Mouse (Mus musculus) G1E (cell line): Measurements from ENCODE around the gene Ssxa1.

Experiments
- CTCF ChIP-seq: IDR thresholded peaks from 2 replicates; pipeline ENCODE4 v1.5.1; 2012; ENCODE audit warnings: low read depth, low read length, inconsistent platforms, mixed read lengths
- GATA1 ChIP-seq: IDR thresholded peaks from 2 replicates; pipeline ENCODE4 v1.6.1; 2012; ENCODE audit warnings: borderline replicate concordance, low read length, inconsistent platforms, mixed read lengths
- POLR2AphosphoS5 ChIP-seq: IDR thresholded peaks from 2 replicates; pipeline ENCODE4 v1.6.1; 2012; ENCODE audit warnings: low read depth, low read length, inconsistent platforms; ENCODE audit not compliant: insufficient replicate concordance
- TAL1 ChIP-seq: conservative IDR thresholded peaks from 2 replicates; pipeline ENCODE4 v1.6.1; 2012; ENCODE audit warnings: low read depth, low read length, inconsistent platforms, mixed read lengths

GRCm38 (mm10) chrX:21088645-21088982 lies 27.0 kb upstream of the Ssxa1 start:
- TF ChIP-seq CTCF: no peak
- TF ChIP-seq GATA1: no peak
- TF ChIP-seq TAL1: no peak
- TF ChIP-seq POLR2AphosphoS5: no peak
